Mouse (Mus musculus): ENCODE results near the gene Cbx1. TPM values are rescaled to one million over a fixed set of nuclear protein-coding genes. Genes with fewer than 3 reads are reported as not detected.
A peak's percentile ranks its signal among the peaks of the same experiment; 100 is the strongest.
"Not testable (repeated sequence)": the region's sequence is repeated elsewhere in the genome, so short reads cannot be mapped to it uniquely, and the experiment has no call there.

The Cbx1 gene
- polyA plus RNA-seq, 1 experiment from 2014 or later = 38.7 TPM

GRCm38 (mm10) chr11:96799511-96799910 is 10.6 kb downstream of the Cbx1 start:
- Histone ChIP-seq H3K4me1 (replicated peaks; ENCODE audit: control insufficient read depth, insufficient read depth) (no peaks in the 10 kb centered on the region), H3K36me3 (ENCODE audit: control insufficient read depth, insufficient read depth, low read length) (peaks cover 5% of the 10 kb centered on the region; the same call in 1 of the 2 replicates), H3K27ac (replicated peaks) (no peak overlapping the region), H3K9me3 (ENCODE audit: control insufficient read depth, low read length) (no peaks in the 10 kb centered on the region), H3K4me3 (ENCODE audit: low read depth, low read length) (no peak overlapping the region), H3K9ac (ENCODE audit: low read length) (no peak overlapping the region), H3K27me3 (ENCODE audit: control insufficient read depth, insufficient read depth, low read length) (no peaks in the 10 kb centered on the region), H3K4me2 (replicated peaks; ENCODE audit: low read depth) (no peak overlapping the region)
- DNase-seq (ENCODE audit: low spot score) = no peak
- WGBS = 91% methylated on average over 2 of the region's 2 CpGs
- no peak for TF ChIP-seq CTCF (IDR thresholded peaks at IDR 0.05; ENCODE audit: low read depth)
- TF ChIP-seq EP300 (optimal IDR thresholded peaks at IDR 0.05) = no peak
- ATAC-seq (ENCODE audit: low FRiP score, low TSS enrichment) = no peak

- DNase-seq (ENCODE audit: low spot score) (no peak), ATAC-seq (ENCODE audit: low FRiP score, low TSS enrichment) (no peak)
- WGBS = 73% methylated on average over 5 of the region's 5 CpGs
- Histone ChIP-seq H3K9me3 (ENCODE audit: control insufficient read depth, low read length) (no peaks in the 10 kb centered on the region), H3K27me3 (ENCODE audit: control insufficient read depth, insufficient read depth, low read length) (no peaks in the 10 kb centered on the region), H3K4me3 (ENCODE audit: low read depth, low read length) (no peak overlapping the region), H3K9ac (ENCODE audit: low read length) (no peak overlapping the region), H3K4me1 (replicated peaks; ENCODE audit: control insufficient read depth, insufficient read depth) (no peaks in the 10 kb centered on the region), H3K27ac (replicated peaks) (no peak overlapping the region), H3K4me2 (replicated peaks; ENCODE audit: low read depth) (no peak overlapping the region), H3K36me3 (ENCODE audit: control insufficient read depth, insufficient read depth, low read length) (peaks cover 22% of the 10 kb centered on the region)
- no peak for TF ChIP-seq CTCF (IDR thresholded peaks at IDR 0.05; ENCODE audit: low read depth)
- no peak for TF ChIP-seq EP300 (optimal IDR thresholded peaks at IDR 0.05)
Observed at GRCm38 (mm10) chr11:96805606-96806005, 16.7 kb downstream of the Cbx1 start.

- DNase-seq (ENCODE audit: low spot score) = no peak
Observed at GRCm38 (mm10) chr11:96808066-96808465, 19.1 kb downstream of the Cbx1 start.

GRCm38 (mm10) chr11:96809562-96810235 is 20.8 kb downstream of the Cbx1 start:
- Histone ChIP-seq H3K27me3 (ENCODE audit: control insufficient read depth, insufficient read depth, low read length) (no peaks in the 10 kb centered on the region), H3K9me3 (ENCODE audit: control insufficient read depth, low read length) (no peaks in the 10 kb centered on the region), H3K9ac (ENCODE audit: low read length) (no peak overlapping the region), H3K4me1 (replicated peaks; ENCODE audit: control insufficient read depth, insufficient read depth) (no peaks in the 10 kb centered on the region), H3K4me3 (ENCODE audit: low read depth, low read length) (no peak overlapping the region), H3K27ac (replicated peaks) (no peak overlapping the region), H3K36me3 (ENCODE audit: control insufficient read depth, insufficient read depth, low read length) (peaks cover 17% of the 10 kb centered on the region), H3K4me2 (replicated peaks; ENCODE audit: low read depth) (no peak overlapping the region)
- no peak for DNase-seq (ENCODE audit: low spot score)
- 85% methylated on average over 6 of the region's 6 CpGs for WGBS
- TF ChIP-seq EP300 (optimal IDR thresholded peaks at IDR 0.05) (no peak), CTCF (IDR thresholded peaks at IDR 0.05; ENCODE audit: low read depth) (no peak)
- ATAC-seq (ENCODE audit: low FRiP score, low TSS enrichment) = no peak

More at GRCm38 (mm10) chr11:96808066-96808465, 19.1 kb downstream of the Cbx1 start:
- no peak for TF ChIP-seq EP300 (optimal IDR thresholded peaks at IDR 0.05)
- TF ChIP-seq CTCF (IDR thresholded peaks at IDR 0.05; ENCODE audit: low read depth) = peak; percentile 43
- Histone ChIP-seq H3K36me3 (ENCODE audit: control insufficient read depth, insufficient read depth, low read length) (peaks cover 21% of the 10 kb centered on the region), H3K27me3 (ENCODE audit: control insufficient read depth, insufficient read depth, low read length) (no peaks in the 10 kb centered on the region), H3K9me3 (ENCODE audit: control insufficient read depth, low read length) (no peaks in the 10 kb centered on the region), H3K27ac (replicated peaks) (no peak overlapping the region), H3K4me1 (replicated peaks; ENCODE audit: control insufficient read depth, insufficient read depth) (no peaks in the 10 kb centered on the region), H3K4me2 (replicated peaks; ENCODE audit: low read depth) (no peak overlapping the region), H3K9ac (ENCODE audit: low read length) (no peak overlapping the region), H3K4me3 (ENCODE audit: low read depth, low read length) (no peak overlapping the region)
- no peak for ATAC-seq (ENCODE audit: low FRiP score, low TSS enrichment)
- 43% methylated on average over 1 of the region's 1 CpGs for WGBS

GRCm38 (mm10) chr11:96811188-96811587 is 22.3 kb downstream of the Cbx1 start:
- not testable (repeated sequence) for H3K27me3 ChIP-seq (ENCODE audit: control insufficient read depth, insufficient read depth, low read length); H3K9me3 ChIP-seq (ENCODE audit: control insufficient read depth, low read length); H3K9ac ChIP-seq (ENCODE audit: low read length); H3K4me1 ChIP-seq (replicated peaks; ENCODE audit: control insufficient read depth, insufficient read depth); H3K27ac ChIP-seq (replicated peaks); H3K4me2 ChIP-seq (replicated peaks; ENCODE audit: low read depth); DNase-seq (ENCODE audit: low spot score); ATAC-seq (ENCODE audit: low FRiP score, low TSS enrichment); H3K4me3 ChIP-seq (ENCODE audit: low read depth, low read length)
- WGBS = 89% methylated on average over 1 of the region's 1 CpGs
- peaks cover 18% of the 10 kb centered on the region for H3K36me3 ChIP-seq (ENCODE audit: control insufficient read depth, insufficient read depth, low read length)

- H3K9me3 ChIP-seq (ENCODE audit: control insufficient read depth, low read length) = no peaks in the 10 kb centered on the region
- H3K27ac ChIP-seq (replicated peaks) = no peak overlapping the region
- H3K9ac ChIP-seq (ENCODE audit: low read length) = no peak overlapping the region
- 80% methylated on average over 4 of the region's 4 CpGs for WGBS
- H3K4me3 ChIP-seq (ENCODE audit: low read depth, low read length) = no peak overlapping the region
- no peak for DNase-seq (ENCODE audit: low spot score)
- no peaks in the 10 kb centered on the region for H3K4me1 ChIP-seq (replicated peaks; ENCODE audit: control insufficient read depth, insufficient read depth)
- H3K4me2 ChIP-seq (replicated peaks; ENCODE audit: low read depth) = no peak overlapping the region
- peaks cover 18% of the 10 kb centered on the region; the same call in 1 of the 2 replicates for H3K36me3 ChIP-seq (ENCODE audit: control insufficient read depth, insufficient read depth, low read length)
- no peak for ATAC-seq (ENCODE audit: low FRiP score, low TSS enrichment)
- TF ChIP-seq CTCF (IDR thresholded peaks at IDR 0.05; ENCODE audit: low read depth) (no peak), EP300 (optimal IDR thresholded peaks at IDR 0.05) (no peak)
- H3K27me3 ChIP-seq (ENCODE audit: control insufficient read depth, insufficient read depth, low read length) = no peaks in the 10 kb centered on the region
Observed at GRCm38 (mm10) chr11:96813455-96813854, 24.5 kb downstream of the Cbx1 start.

All from stomach, postnatal 0 days (tissue).